Mouse (Mus musculus) heart, embryonic 11.5 days (tissue): Measurements from ENCODE around the gene Farp1. TPM values are rescaled to one million over a fixed set of nuclear protein-coding genes. Genes with fewer than 3 reads are reported as not detected.

Experiments used
- ATAC-seq: fragments of 200-750 bp; cut with Nextera tagmentation; replicated peaks from 2 replicates; pipeline ENCODE4 v1.8.0; 2017; ENCODE audit warnings: moderate library complexity; ENCODE audit not compliant: insufficient number of reproducible peaks, low FRiP score, low TSS enrichment
- H3K27ac ChIP-seq: fragments of 300-500 bp; sonication (generic); 2 replicates; pipeline ENCODE4 v1.5.1; 2014; ENCODE audit warnings: mild to moderate bottlenecking, low read depth, low read length
- H3K27me3 ChIP-seq: fragments of 300-500 bp; sonication (generic); 2 replicates; pipeline ENCODE4 v1.6.1; 2014; ENCODE audit warnings: mild to moderate bottlenecking, low read length, mixed read lengths; ENCODE audit not compliant: control insufficient read depth, insufficient read depth
- H3K36me3 ChIP-seq: fragments of 300-500 bp; sonication (generic); 2 replicates; pipeline ENCODE4 v1.6.1; 2014; ENCODE audit warnings: mild to moderate bottlenecking, low read length, moderate library complexity, mixed read lengths; ENCODE audit not compliant: control insufficient read depth, insufficient read depth
- H3K4me1 ChIP-seq: fragments of 300-500 bp; sonication (generic); 2 replicates; pipeline ENCODE4 v1.6.1; 2014; ENCODE audit warnings: low read length; ENCODE audit not compliant: control insufficient read depth, insufficient read depth
- H3K4me2 ChIP-seq: fragments of 300-500 bp; sonication (generic); 2 replicates; pipeline ENCODE4 v1.6.1; 2014; ENCODE audit warnings: mild to moderate bottlenecking, moderate library complexity
- H3K4me3 ChIP-seq: fragments of 300-500 bp; sonication (generic); 2 replicates; pipeline ENCODE4 v1.5.1; 2014; ENCODE audit warnings: low read depth, low read length
- H3K9ac ChIP-seq: fragments of 300-500 bp; sonication (generic); 2 replicates; pipeline ENCODE4 v1.6.1; 2014; ENCODE audit warnings: mild to moderate bottlenecking, low read depth, low read length, moderate library complexity
- H3K9me3 ChIP-seq: fragments of 300-500 bp; sonication (generic); replicated peaks from 2 replicates; pipeline ENCODE4 v1.6.1; 2016; ENCODE audit warnings: low read length; ENCODE audit not compliant: control insufficient read depth
- WGBS: fragments of 180-500 bp; shearing (Covaris S2); extraction: QIAGEN DNeasy Blood & Tissue Kit; methylation state at CpG from one replicate; pipeline ENCODE4 v1.1.7; 2014; ENCODE audit not compliant: insufficient replicate concordance; 5-methylcytosine and 5-hydroxymethylcytosine counted together
- polyA plus RNA-seq: library from polyadenylated mRNA; unstranded; fragments of >200 nt; fragmentation: Nextera tagmentation; extraction: Ambion mirVana; gene quantifications from 2 replicates; pipeline ENCODE4 v1.2.1, GENCODE M21; 2014

The Farp1 gene
- polyA plus RNA-seq, 1 experiment from 2014 or later: 28.1 TPM

GRCm38 (mm10) chr14:121164866-121165265, 129.9 kb downstream of the Farp1 start:
- no peaks in the 10 kb centered on the region for H3K9me3 ChIP-seq
- H3K4me1 ChIP-seq: peaks cover 22% of the 10 kb centered on the region
- no peak overlapping the region for H3K4me2 ChIP-seq
- H3K9ac ChIP-seq: no peak overlapping the region
- no peaks in the 10 kb centered on the region for H3K27me3 ChIP-seq
- no peaks in the 10 kb centered on the region for H3K36me3 ChIP-seq
- H3K4me3 ChIP-seq: no peak overlapping the region
- 60% methylated on average over 1 of the region's 1 CpGs for WGBS
- ATAC-seq: no peak
- H3K27ac ChIP-seq: peak overlapping the region; percentile 58

GRCm38 (mm10) chr14:121165408-121166037, 130.5 kb downstream of the Farp1 start:
- WGBS: 77% methylated on average over 6 of the region's 6 CpGs
- H3K36me3 ChIP-seq: no peaks in the 10 kb centered on the region
- peak overlapping the region; percentile 58; the same call in 1 of the 2 replicates for H3K27ac ChIP-seq
- H3K27me3 ChIP-seq: no peaks in the 10 kb centered on the region
- ATAC-seq: no peak
- H3K9ac ChIP-seq: no peak overlapping the region
- H3K4me1 ChIP-seq: peaks cover 29% of the 10 kb centered on the region
- no peak overlapping the region for H3K4me3 ChIP-seq
- no peaks in the 10 kb centered on the region for H3K9me3 ChIP-seq
- no peak overlapping the region for H3K4me2 ChIP-seq

GRCm38 (mm10) chr14:121166038-121166436, 131.0 kb downstream of the Farp1 start:
- H3K4me3 ChIP-seq: no peak overlapping the region
- H3K4me2 ChIP-seq: no peak overlapping the region
- no peaks in the 10 kb centered on the region for H3K27me3 ChIP-seq
- H3K9ac ChIP-seq: no peak overlapping the region
- WGBS: 65% methylated on average over 7 of the region's 7 CpGs
- H3K4me1 ChIP-seq: peaks cover 34% of the 10 kb centered on the region
- ATAC-seq: no peak
- H3K27ac ChIP-seq: no peak overlapping the region
- no peaks in the 10 kb centered on the region for H3K9me3 ChIP-seq
- H3K36me3 ChIP-seq: no peaks in the 10 kb centered on the region

- Histone ChIP-seq H3K4me2 (no peak overlapping the region), H3K9ac (no peak overlapping the region), H3K9me3 (no peaks in the 10 kb centered on the region), H3K27ac (no peak overlapping the region), H3K36me3 (no peaks in the 10 kb centered on the region), H3K27me3 (no peaks in the 10 kb centered on the region), H3K4me1 (peaks cover 40% of the 10 kb centered on the region), H3K4me3 (no peak overlapping the region)
- no peak for ATAC-seq
- 74% methylated on average over 3 of the region's 3 CpGs for WGBS
Measured at GRCm38 (mm10) chr14:121168716-121169115, 133.7 kb downstream of the Farp1 start.

GRCm38 (mm10) chr14:121170321-121170720, 135.3 kb downstream of the Farp1 start:
- WGBS: 55% methylated on average over 9 of the region's 9 CpGs
- 0 out of 2 replicates have a peak overlapping the region, but pooled peaks have one; percentile 29 for H3K27ac ChIP-seq

GRCm38 (mm10) chr14:121172065-121173036, 137.4 kb downstream of the Farp1 start:
- Histone ChIP-seq H3K4me3 (no peak overlapping the region), H3K4me1 (peaks cover 33% of the 10 kb centered on the region), H3K27ac (no peak overlapping the region), H3K4me2 (no peak overlapping the region), H3K36me3 (no peaks in the 10 kb centered on the region), H3K9me3 (no peaks in the 10 kb centered on the region), H3K9ac (0 out of 2 replicates have a peak overlapping the region, but pooled peaks have one; percentile 5), H3K27me3 (no peaks in the 10 kb centered on the region)
- no peak for ATAC-seq
- 76% methylated on average over 19 of the region's 19 CpGs for WGBS

More at GRCm38 (mm10) chr14:121170321-121170720, 135.3 kb downstream of the Farp1 start:
- H3K9me3 ChIP-seq: no peaks in the 10 kb centered on the region
- H3K4me3 ChIP-seq: no peak overlapping the region
- H3K9ac ChIP-seq: no peak overlapping the region
- no peak for ATAC-seq
- no peak overlapping the region for H3K4me2 ChIP-seq
- no peaks in the 10 kb centered on the region for H3K36me3 ChIP-seq
- H3K4me1 ChIP-seq: peaks cover 46% of the 10 kb centered on the region
- H3K27me3 ChIP-seq: no peaks in the 10 kb centered on the region

- H3K9ac ChIP-seq: no peak overlapping the region
- H3K4me3 ChIP-seq: no peak overlapping the region
- H3K27ac ChIP-seq: no peak overlapping the region
- H3K9me3 ChIP-seq: no peaks in the 10 kb centered on the region
- no peaks in the 10 kb centered on the region for H3K36me3 ChIP-seq
- H3K4me2 ChIP-seq: no peak overlapping the region
- peak; percentile 53; the same call in 1 of the 2 replicates for ATAC-seq
- no peaks in the 10 kb centered on the region for H3K27me3 ChIP-seq
- WGBS: 67% methylated on average over 9 of the region's 9 CpGs
- H3K4me1 ChIP-seq: peaks cover 26% of the 10 kb centered on the region
Measured at GRCm38 (mm10) chr14:121175385-121175784, 140.4 kb downstream of the Farp1 start.

- Histone ChIP-seq H3K4me3 (no peak overlapping the region), H3K36me3 (no peaks in the 10 kb centered on the region), H3K27ac (no peak overlapping the region), H3K9me3 (no peaks in the 10 kb centered on the region), H3K4me2 (no peak overlapping the region), H3K9ac (no peak overlapping the region), H3K27me3 (no peaks in the 10 kb centered on the region), H3K4me1 (peaks cover 22% of the 10 kb centered on the region)
- WGBS: 73% methylated on average over 4 of the region's 4 CpGs
- ATAC-seq: no peak
Measured at GRCm38 (mm10) chr14:121175861-121176260, 140.9 kb downstream of the Farp1 start.
